Mouse (Mus musculus): ENCODE measurements around the gene Gm14190.

DNA sequence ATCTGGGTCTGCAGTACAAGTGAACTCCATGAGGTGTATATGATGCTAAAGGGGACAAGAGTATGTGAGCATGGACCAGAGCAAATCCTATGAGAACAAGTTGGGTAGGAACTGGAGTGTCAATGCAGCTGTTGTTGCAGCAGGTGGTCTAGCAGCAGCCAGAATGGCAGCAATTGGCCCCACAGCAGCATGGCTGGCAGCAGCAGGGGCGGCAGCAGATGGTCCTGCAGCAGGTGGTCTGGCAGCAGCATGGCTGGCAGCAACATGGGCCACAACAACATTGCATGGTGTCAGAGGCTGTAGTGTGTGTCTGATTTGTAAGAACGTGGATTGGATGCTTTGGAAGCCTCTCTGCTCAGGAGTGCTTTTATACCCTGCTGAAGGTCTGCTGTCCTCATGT lies 33.5 kb upstream of the Gm14190 start:
- no peak for TF ChIP-seq POLR2A (IDR thresholded peaks at IDR 0.05; ENCODE audit: borderline replicate concordance, control insufficient read depth, low read depth, low read length)
- TF ChIP-seq CTCF (IDR thresholded peaks at IDR 0.05; ENCODE audit: control insufficient read depth, insufficient read depth, low read length): no peak
